Mouse (Mus musculus) midbrain, embryonic 14.5 days (tissue): Measurements from ENCODE around the gene Gm20388. TPM values are rescaled to one million over a fixed set of nuclear protein-coding genes. Genes with fewer than 3 reads are reported as not detected.

Experiments used
- ATAC-seq: fragments of 200-750 bp; cut with Nextera tagmentation; 2 replicates; pipeline ENCODE4 v1.8.0; 2017; ENCODE audit warnings: moderate number of reproducible peaks, moderate library complexity; ENCODE audit not compliant: low FRiP score, low TSS enrichment
- DNase-seq: peaks from one replicate; pipeline ENCODE4 v3.0.0-alpha.2; 2015
- H3K27ac ChIP-seq: fragments of 300-500 bp; sonication (generic); replicated peaks from 2 replicates; pipeline ENCODE4 v1.5.1; 2014; ENCODE audit warnings: mild to moderate bottlenecking, low read depth, low read length, moderate library complexity
- H3K27me3 ChIP-seq: fragments of 300-500 bp; sonication (generic); 2 replicates; pipeline ENCODE4 v1.6.1; 2014; ENCODE audit warnings: low read length, control low read depth, mixed read lengths; ENCODE audit not compliant: control insufficient read depth, insufficient read depth
- H3K36me3 ChIP-seq: fragments of 300-500 bp; sonication (generic); 2 replicates; pipeline ENCODE4 v1.6.1; 2014; ENCODE audit warnings: low read length, control low read depth; ENCODE audit not compliant: control insufficient read depth, insufficient read depth
- H3K4me1 ChIP-seq: fragments of 300-500 bp; sonication (generic); 2 replicates; pipeline ENCODE4 v1.6.1; 2014; ENCODE audit warnings: mild to moderate bottlenecking, antibody characterized with exemption, low read length, control low read depth; ENCODE audit not compliant: control insufficient read depth, insufficient read depth
- H3K4me2 ChIP-seq: fragments of 300-500 bp; sonication (generic); 2 replicates; pipeline ENCODE4 v1.6.1; 2014; ENCODE audit warnings: mild to moderate bottlenecking, low read length, moderate library complexity
- H3K4me3 ChIP-seq: fragments of 300-500 bp; sonication (generic); replicated peaks from 2 replicates; pipeline ENCODE4 v1.5.1; 2014; ENCODE audit warnings: low read depth, low read length
- H3K9ac ChIP-seq: fragments of 300-500 bp; sonication (generic); replicated peaks from 2 replicates; pipeline ENCODE4 v1.6.1; 2014; ENCODE audit warnings: mild to moderate bottlenecking, low read length, moderate library complexity
- H3K9me3 ChIP-seq: fragments of 300-500 bp; sonication (generic); 2 replicates; pipeline ENCODE4 v1.6.1; 2016; ENCODE audit warnings: low read length, control low read depth, mixed read lengths; ENCODE audit not compliant: control insufficient read depth
- WGBS: fragments of 180-500 bp; shearing (Covaris S2); extraction: QIAGEN DNeasy Blood & Tissue Kit; methylation state at CpG from one replicate; pipeline ENCODE4 v1.1.7; 2014; 5-methylcytosine and 5-hydroxymethylcytosine counted together
- polyA plus RNA-seq: library from polyadenylated mRNA; unstranded; fragments of >200 nt; fragmentation: Nextera tagmentation; extraction: Ambion mirVana; gene quantifications from 2 replicates; pipeline ENCODE4 v1.2.1, GENCODE M21; 2014

The Gm20388 gene
- polyA plus RNA-seq, 1 experiment from 2014 or later: 4.1 TPM

DNA sequence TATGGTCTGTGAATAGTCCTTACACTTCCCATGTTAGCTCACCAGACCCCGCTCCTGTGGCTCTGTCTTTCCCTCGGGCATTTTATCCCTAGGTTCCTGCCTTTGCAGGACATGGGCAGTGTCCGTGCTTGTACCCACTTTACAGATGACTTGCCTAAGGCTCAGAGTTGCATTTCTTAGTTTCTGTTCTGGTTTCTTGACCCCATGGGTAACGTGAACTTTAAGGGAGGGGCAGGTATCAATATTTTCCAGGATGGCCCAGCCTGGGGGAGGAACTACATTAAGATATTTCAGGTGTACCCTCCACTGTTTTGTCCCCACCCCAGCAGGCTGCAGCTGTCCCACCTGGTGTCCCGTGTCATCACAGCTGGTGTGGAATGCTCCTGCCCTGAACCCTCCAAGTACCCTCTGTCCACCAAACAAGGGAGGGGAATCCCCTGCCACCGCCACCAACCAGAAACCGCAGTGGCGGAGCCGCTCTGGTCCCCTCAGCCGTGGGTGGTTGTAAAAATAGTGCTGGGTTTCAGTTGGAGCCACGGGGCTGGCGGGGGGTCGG is 353.8 kb downstream of the Gm20388 start:
- Histone ChIP-seq H3K4me1 (peaks cover 31% of the 10 kb centered on the region), H3K27me3 (no peaks in the 10 kb centered on the region), H3K9me3 (no peaks in the 10 kb centered on the region), H3K27ac (peak overlapping the region; percentile 80; the same call in 1 of the 2 replicates), H3K4me3 (no peak overlapping the region), H3K36me3 (no peaks in the 10 kb centered on the region), H3K4me2 (peak overlapping the region; percentile 33), H3K9ac (0 out of 2 replicates have a peak overlapping the region, but pooled peaks have one; percentile 12)
- ATAC-seq (peak; percentile 32; the same call in 1 of the 2 replicates), DNase-seq (no peak)
- 34% methylated on average over 13 of the region's 13 CpGs for WGBS

DNA sequence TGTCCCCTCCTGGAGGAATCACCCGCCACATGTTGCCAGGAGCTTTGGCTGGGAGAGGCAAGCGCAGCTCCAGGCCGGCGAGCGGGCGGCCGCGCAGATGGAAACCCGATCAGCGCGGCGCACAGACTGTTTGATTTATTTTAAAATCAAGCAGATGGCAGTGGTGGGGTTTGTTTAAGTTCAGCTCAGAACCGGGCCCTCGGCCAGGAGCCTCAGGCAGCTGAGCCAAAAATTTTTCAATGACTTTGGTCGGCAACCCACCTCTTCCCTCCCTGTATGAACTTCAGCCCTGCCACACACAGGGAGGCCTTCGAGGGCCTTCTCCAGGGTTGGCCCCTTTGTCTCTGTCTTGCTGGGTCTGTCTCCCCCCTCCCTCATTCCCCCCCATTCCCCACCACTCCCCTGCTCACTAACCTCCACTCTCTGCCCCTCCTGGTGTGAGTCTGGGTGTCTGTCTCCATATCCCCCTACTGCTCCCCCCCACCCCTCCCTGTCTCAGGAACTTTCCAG is 354.4 kb downstream of the Gm20388 start:
- H3K9ac ChIP-seq: 0 out of 2 replicates have a peak overlapping the region, but pooled peaks have one; percentile 12
- WGBS: 6% methylated on average over 16 of the region's 16 CpGs
- ATAC-seq: peak; percentile 63; the same call in 1 of the 2 replicates
- H3K27ac ChIP-seq: peak overlapping the region; percentile 80
- no peaks in the 10 kb centered on the region for H3K9me3 ChIP-seq
- H3K36me3 ChIP-seq: no peaks in the 10 kb centered on the region
- H3K4me1 ChIP-seq: peaks cover 31% of the 10 kb centered on the region
- H3K4me3 ChIP-seq: no peak overlapping the region
- no peaks in the 10 kb centered on the region for H3K27me3 ChIP-seq
- peak overlapping the region; percentile 33 for H3K4me2 ChIP-seq
- DNase-seq: peak; percentile 83

DNA sequence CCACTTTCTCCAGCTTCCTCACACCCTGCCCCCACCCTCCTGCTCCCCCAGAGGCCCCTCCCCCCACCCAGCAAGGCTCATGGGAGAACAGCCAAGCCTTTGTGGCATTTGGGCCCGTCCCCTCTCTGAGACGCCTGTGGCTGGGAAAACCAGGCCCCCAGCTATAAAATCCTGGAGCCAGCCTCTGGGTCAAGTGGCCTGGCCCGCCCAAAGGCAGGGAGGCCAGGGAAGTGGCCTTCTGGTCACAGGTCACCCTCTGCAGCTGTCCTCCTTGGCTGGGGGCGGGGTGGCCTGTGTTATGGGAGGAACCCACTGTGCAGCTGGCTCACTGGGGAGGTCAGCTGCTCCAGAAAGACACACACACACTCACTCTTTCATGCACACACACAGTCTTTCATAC is 354.8 kb downstream of the Gm20388 start:
- peak; percentile 66 for DNase-seq

DNA sequence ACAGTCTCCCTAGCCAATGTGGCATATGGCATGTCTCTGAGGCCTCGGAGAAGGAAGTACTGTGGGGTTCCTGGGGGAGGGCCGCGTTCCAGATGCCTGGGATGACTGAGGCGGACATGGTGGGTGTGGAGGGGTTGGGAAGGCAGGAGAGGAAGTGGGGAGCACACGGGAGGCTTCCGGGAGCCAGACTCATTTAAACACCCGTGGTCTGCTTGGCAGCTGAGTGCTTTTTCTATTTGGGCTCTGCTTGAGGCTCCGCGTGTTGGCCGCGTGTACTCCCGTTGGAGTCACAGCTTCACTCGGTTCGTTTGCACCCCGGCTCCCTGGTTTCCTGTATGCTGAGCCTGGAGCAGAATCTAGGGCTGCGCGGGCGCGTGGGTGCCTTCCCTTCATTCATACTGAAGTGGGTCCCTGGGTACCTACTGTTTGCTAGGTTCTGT is 357.9 kb downstream of the Gm20388 start:
- DNase-seq: no peak
- Histone ChIP-seq H3K27ac (no peak overlapping the region), H3K4me1 (peaks cover 19% of the 10 kb centered on the region), H3K27me3 (no peaks in the 10 kb centered on the region), H3K36me3 (no peaks in the 10 kb centered on the region), H3K9ac (no peak overlapping the region), H3K4me2 (no peak overlapping the region), H3K4me3 (no peak overlapping the region), H3K9me3 (no peaks in the 10 kb centered on the region)
- ATAC-seq: no peak
- 69% methylated on average over 19 of the region's 19 CpGs for WGBS

More for the DNA sequence above, 354.8 kb downstream of the Gm20388 start:
- Histone ChIP-seq H3K4me1 (peaks cover 31% of the 10 kb centered on the region), H3K36me3 (no peaks in the 10 kb centered on the region), H3K27me3 (no peaks in the 10 kb centered on the region), H3K9ac (no peak overlapping the region), H3K9me3 (no peaks in the 10 kb centered on the region), H3K4me2 (no peak overlapping the region), H3K27ac (peak overlapping the region; percentile 80), H3K4me3 (no peak overlapping the region)
- 12% methylated on average over 4 of the region's 4 CpGs for WGBS
- peak; percentile 37; the same call in 1 of the 2 replicates for ATAC-seq

DNA sequence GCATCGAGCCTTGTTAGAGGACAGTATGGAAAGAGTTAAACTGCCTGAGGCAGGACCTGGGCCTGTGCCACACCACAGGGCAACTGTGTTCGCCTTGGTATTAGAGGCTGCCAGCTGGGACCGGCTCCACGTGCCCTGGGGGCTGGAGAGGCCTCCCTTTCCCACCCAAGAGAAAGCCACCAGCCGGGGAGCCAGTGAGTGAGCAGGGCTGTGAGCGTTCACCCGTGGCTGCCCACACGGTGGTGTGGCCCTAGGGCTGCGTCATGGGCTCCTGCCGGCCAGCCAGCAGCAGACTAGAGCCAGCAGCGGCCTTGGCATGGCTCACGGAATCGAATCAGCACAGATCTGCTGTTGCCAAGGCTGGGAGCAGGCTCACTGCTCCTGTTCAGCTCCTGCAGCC is 359.8 kb downstream of the Gm20388 start:
- Histone ChIP-seq H3K4me1 (peaks cover 11% of the 10 kb centered on the region), H3K9ac (no peak overlapping the region)
- ATAC-seq: peak; percentile 9; the same call in 1 of the 2 replicates

DNA sequence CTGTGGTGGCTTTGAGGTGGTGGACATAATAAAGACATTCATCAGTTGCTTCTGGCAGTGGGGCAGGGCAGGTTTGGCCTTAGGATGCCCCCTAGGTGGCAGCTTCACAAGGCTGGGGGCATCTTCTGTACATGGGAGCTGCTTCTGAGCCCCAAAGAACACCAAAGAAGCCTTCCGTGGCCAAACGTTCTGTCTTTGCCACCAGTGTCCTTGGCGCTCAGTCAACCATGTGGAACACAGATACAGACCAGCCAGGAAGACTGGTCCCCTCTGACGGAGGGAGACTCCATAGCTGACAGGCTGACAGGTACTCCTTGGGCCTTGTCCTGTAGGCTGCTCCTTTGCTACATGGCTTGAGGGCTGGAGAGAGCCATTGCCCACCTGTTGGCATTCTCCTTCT is 362.8 kb downstream of the Gm20388 start:
- Histone ChIP-seq H3K9me3 (no peaks in the 10 kb centered on the region), H3K27ac (no peak overlapping the region), H3K27me3 (no peaks in the 10 kb centered on the region; the same call in 1 of the 2 replicates), H3K4me1 (peaks cover 20% of the 10 kb centered on the region), H3K36me3 (no peaks in the 10 kb centered on the region), H3K4me3 (no peak overlapping the region), H3K9ac (no peak overlapping the region), H3K4me2 (no peak overlapping the region)
- 81% methylated on average over 4 of the region's 4 CpGs for WGBS
- no peak for DNase-seq
- ATAC-seq: no peak

More for the DNA sequence above, 359.8 kb downstream of the Gm20388 start:
- H3K27ac ChIP-seq: no peak overlapping the region
- H3K9me3 ChIP-seq: no peaks in the 10 kb centered on the region
- WGBS: 46% methylated on average over 13 of the region's 13 CpGs
- no peak overlapping the region for H3K4me3 ChIP-seq
- DNase-seq: peak; percentile 51
- H3K27me3 ChIP-seq: no peaks in the 10 kb centered on the region
- no peak overlapping the region for H3K4me2 ChIP-seq
- H3K36me3 ChIP-seq: no peaks in the 10 kb centered on the region

DNA sequence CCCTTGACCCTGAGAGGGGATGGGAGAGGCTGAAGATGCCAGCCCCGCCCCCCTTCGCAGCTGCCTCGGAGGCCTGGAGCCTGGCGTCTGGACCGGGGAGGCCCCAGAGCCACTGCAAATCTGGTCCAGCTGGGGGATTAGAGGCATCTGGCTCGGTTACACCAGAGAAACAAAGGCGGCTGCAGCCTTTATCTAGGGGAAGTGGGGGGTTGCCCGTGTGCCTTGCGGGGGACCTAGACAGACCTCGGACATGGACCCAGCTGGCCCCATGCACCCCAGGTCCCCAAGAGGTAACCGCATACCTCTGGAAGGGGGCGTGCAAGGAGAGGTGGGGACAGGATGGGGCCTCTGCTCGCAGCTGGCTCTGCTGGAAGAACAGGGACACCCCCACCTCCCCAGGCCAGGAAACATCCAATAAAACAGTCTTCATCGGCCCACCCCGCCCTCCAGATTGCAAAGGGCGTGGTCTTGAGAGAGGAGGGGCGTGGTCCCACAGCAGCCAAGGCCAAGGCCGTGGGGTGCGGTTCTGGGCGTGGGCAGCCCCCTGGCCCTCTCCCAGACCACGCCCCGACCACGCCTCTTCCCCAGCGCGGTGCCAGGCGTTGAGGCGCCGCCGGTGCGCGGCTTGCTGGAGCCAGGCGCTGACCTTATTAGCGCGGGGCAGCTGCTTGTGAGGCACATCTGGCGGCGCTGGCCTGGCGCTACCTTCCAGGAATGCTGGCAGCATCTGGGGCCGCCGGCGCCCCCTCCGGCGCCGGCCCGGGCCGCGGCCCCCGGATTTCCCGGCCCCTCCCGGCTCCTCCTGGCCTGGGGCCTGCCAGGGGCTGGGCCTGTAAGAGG is 365.6 kb downstream of the Gm20388 start:
- H3K4me1 ChIP-seq: peaks cover 20% of the 10 kb centered on the region
- H3K27ac ChIP-seq: peak overlapping the region; percentile 79
- no peaks in the 10 kb centered on the region for H3K9me3 ChIP-seq
- H3K4me3 ChIP-seq: peak overlapping the region; percentile 29
- ATAC-seq: peak; percentile 78
- peak overlapping the region; percentile 38 for H3K9ac ChIP-seq
- H3K36me3 ChIP-seq: no peaks in the 10 kb centered on the region
- no peaks in the 10 kb centered on the region; the same call in 1 of the 2 replicates for H3K27me3 ChIP-seq
- 1% methylated on average over 49 of the region's 49 CpGs for WGBS
- DNase-seq: peak; percentile 85
- H3K4me2 ChIP-seq: peak overlapping the region; percentile 61

DNA sequence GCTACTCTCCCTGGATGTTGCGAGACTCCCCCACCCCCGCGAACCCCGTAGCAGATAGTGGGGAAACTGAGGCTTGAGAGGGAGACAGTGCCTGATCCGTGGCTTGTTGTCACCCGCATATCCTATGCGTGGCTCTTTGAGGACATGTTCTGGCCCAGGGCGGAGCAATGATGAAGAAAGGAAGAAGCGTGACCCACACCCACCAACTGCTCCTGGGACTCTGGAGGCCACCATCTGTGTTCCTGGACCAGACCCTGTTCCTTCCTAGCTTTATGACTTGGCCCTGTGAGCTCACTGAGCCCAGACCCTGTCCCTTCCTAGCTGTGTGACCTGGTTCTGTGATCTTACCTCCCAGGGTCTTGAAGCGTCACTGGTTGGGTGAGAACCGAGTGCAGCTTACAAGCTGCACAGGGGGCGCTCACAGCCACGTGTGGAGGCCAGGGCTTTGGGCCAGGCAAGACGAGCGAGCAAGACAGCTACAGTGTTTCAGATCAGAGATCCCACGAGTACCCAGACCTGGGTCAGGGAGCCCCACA is 366.3 kb downstream of the Gm20388 start:
- ATAC-seq (no peak; the same call in 1 of the 2 replicates), DNase-seq (no peak)
- peak overlapping the region; percentile 79; the same call in 1 of the 2 replicates for H3K27ac ChIP-seq
- no peaks in the 10 kb centered on the region for H3K9me3 ChIP-seq
- WGBS: 9% methylated on average over 16 of the region's 16 CpGs
- no peaks in the 10 kb centered on the region; the same call in 1 of the 2 replicates for H3K27me3 ChIP-seq
- peak overlapping the region; percentile 29 for H3K4me3 ChIP-seq
- H3K36me3 ChIP-seq: no peaks in the 10 kb centered on the region
- peak overlapping the region; percentile 61 for H3K4me2 ChIP-seq
- peaks cover 20% of the 10 kb centered on the region for H3K4me1 ChIP-seq
- H3K9ac ChIP-seq: peak overlapping the region; percentile 38; the same call in 1 of the 2 replicates
